Mouse (Mus musculus) bone marrow macrophage, adult 2 months (primary cell): ENCODE data around the gene Adora2b.

ENCODE experiments used
- CTCF ChIP-seq: IDR thresholded peaks from 2 replicates; pipeline ENCODE4 v1.5.1; 2012; ENCODE audit warnings: low read depth, mild to moderate bottlenecking, low read length, moderate library complexity
- POLR2A ChIP-seq: IDR thresholded peaks from 2 replicates; pipeline ENCODE4 v1.6.1; 2012; ENCODE audit warnings: mild to moderate bottlenecking, low read depth, low read length, borderline replicate concordance

DNA sequence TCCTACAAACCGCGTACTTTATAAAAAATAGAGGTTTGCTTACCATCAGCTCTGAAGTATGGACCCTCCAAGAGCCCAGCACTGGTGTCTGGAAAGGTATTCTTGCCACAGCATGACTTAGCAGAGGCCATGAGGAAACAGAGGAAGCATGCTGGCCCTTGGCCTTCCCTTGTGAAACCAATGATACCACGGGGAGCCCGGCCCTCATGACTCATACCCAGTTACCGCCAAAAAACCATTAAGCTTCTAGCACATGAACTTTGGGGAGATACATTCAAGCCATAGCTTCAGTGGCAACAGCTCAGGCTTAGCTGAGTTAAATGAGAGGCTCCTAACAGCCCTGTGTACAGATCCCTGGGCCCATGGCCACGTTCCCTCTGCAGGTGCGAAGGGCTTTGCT is 24.8 kb upstream of the Adora2b start:
- TF ChIP-seq POLR2A (no peak), CTCF (no peak)
